Mouse (Mus musculus): ENCODE measurements around the gene Wdcp. TPM values are rescaled to one million over a fixed set of nuclear protein-coding genes. Genes with fewer than 3 reads are reported as not detected.
"Not testable (repeated sequence)": the region's sequence is repeated elsewhere in the genome, so short reads cannot be mapped to it uniquely, and the experiment has no call there.

Wdcp gene
- 8.4 and 9.4 TPM in 2 replicates for polyA plus RNA-seq (2015; fragmentation: Nextera tagmentation; extraction: Ambion mirVana)

DNA sequence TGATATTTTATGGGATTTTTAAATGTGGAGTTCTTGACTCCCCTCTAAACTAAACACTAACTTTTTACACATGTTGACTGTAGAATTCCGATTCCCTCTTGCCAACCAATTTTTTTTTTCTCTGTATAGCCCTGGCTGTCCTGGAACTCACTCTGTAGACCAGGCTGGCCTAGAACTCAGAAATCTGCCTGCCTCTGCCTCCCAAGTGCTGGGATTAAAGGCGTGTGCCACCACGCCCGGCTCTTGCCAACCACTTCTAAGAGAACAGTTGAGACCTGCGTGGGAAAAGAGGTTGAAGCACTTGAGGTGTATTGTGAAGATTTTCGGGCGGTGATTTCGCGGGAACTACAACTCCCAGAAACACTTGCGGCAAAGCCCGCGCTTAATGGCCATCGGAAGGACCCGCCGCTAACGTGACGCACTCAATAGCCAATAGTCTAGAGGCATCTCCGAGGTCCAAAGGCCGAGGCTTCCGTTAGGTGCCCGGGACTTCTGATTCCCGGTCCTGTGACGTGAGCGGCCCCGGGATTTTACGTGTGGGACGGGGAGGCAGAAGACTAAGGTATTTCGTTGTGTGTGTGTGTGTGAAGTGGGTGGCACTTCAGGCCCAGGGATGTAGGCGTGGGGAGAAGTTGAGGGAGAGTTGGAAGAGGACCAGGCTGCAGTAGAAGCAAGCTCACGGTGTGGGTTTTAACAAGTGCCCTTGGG is at the start of gene Wdcp:
Gene Wdcp, plus strand, starts transcription at position 414 of the 708 bp plus-strand sequence.
- DNase-seq (peak; percentile 90), ATAC-seq (peak; percentile 93)
- Histone ChIP-seq H3K27me3 (ENCODE audit: insufficient read depth, low read length) (0 out of 2 replicates have a peak, but pooled peaks cover 3% of the 10 kb centered on the region), H3K4me1 (ENCODE audit: insufficient read depth) (peaks cover 21% of the 10 kb centered on the region), H3K27ac (ENCODE audit: low read depth) (peak within 1 kb of the TSS; percentile 87), H3K36me3 (replicated peaks; ENCODE audit: insufficient read depth, low read length) (no peaks in the 10 kb centered on the region), H3K9me3 (ENCODE audit: low read length) (no peaks in the 10 kb centered on the region), H3K4me2 (ENCODE audit: low read depth, low read length) (peak within 1 kb of the TSS; percentile 88), H3K9ac (replicated peaks) (peak within 1 kb of the TSS; percentile 71), H3K4me3 (ENCODE audit: low read depth, low read length) (peak within 1 kb of the TSS; percentile 81)
- TF ChIP-seq CTCF (IDR thresholded peaks at IDR 0.05; ENCODE audit: low read depth) (no peak), EP300 (IDR thresholded peaks at IDR 0.05; ENCODE audit: low read depth) (no peak)
- WGBS (ENCODE audit: insufficient replicate concordance) = under 1% methylated on average over 30 of the region's 30 CpGs

DNA sequence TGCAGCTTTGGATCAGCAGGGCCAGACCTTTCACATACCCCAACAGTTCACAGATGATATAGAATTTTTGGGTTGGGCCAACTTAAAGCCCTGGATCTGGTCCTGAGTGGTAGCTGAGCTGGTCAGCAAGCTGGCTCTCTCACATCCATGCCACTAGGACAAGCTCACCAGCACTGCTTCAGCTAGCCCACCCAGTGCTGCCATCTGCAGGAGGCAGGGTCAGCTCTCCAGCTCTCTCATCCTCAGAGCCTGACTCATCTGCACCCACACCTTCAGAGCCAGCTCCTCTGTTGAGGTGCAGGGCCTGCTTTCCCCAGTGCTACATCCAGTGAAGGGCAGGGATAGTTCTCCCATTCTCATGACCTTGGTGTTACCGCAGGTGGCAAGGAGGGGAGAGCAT is 49.4 kb upstream of the Wdcp start:
- TF ChIP-seq EP300 (IDR thresholded peaks at IDR 0.05; ENCODE audit: low read depth) (no peak), CTCF (IDR thresholded peaks at IDR 0.05; ENCODE audit: low read depth) (peak; percentile 53)
- Histone ChIP-seq H3K36me3 (replicated peaks; ENCODE audit: insufficient read depth, low read length) (no peaks in the 10 kb centered on the region), H3K4me2 (ENCODE audit: low read depth, low read length) (no peak overlapping the region), H3K27me3 (ENCODE audit: insufficient read depth, low read length) (no peaks in the 10 kb centered on the region), H3K4me3 (ENCODE audit: low read depth, low read length) (no peak overlapping the region), H3K9me3 (ENCODE audit: low read length) (no peaks in the 10 kb centered on the region), H3K27ac (ENCODE audit: low read depth) (no peak overlapping the region), H3K9ac (replicated peaks) (no peak overlapping the region), H3K4me1 (ENCODE audit: insufficient read depth) (no peaks in the 10 kb centered on the region)
- WGBS (ENCODE audit: insufficient replicate concordance) = 80% methylated on average over 1 of the region's 1 CpGs
- DNase-seq (peak; percentile 25), ATAC-seq (no peak)

DNA sequence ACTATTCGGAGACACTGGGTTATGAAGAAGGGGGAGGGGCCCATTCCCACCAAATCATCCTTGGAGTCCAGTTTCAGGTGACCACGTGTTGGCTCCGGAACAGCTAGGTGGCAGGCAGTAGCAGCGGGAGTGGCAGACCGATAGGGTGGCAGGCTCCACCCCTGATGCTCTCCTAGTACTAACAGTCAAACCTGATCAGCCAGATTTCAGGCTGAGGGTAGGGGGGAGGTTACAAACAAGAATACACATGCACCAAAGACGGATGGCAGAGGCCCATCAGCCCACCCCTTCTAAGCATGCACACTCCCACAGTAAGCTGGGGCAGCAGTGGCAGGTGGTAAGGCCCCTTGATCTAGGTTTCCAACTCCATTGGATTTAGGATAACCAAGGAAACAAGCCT is 45.6 kb upstream of the Wdcp start:
- not testable (repeated sequence) for H3K9me3 ChIP-seq (ENCODE audit: low read length); H3K4me3 ChIP-seq (ENCODE audit: low read depth, low read length); H3K4me1 ChIP-seq (ENCODE audit: insufficient read depth); DNase-seq; ATAC-seq; H3K9ac ChIP-seq (replicated peaks); H3K27me3 ChIP-seq (ENCODE audit: insufficient read depth, low read length); H3K27ac ChIP-seq (ENCODE audit: low read depth); H3K36me3 ChIP-seq (replicated peaks; ENCODE audit: insufficient read depth, low read length); H3K4me2 ChIP-seq (ENCODE audit: low read depth, low read length)
- 69% methylated on average over 6 of the region's 6 CpGs for WGBS (ENCODE audit: insufficient replicate concordance)

DNA sequence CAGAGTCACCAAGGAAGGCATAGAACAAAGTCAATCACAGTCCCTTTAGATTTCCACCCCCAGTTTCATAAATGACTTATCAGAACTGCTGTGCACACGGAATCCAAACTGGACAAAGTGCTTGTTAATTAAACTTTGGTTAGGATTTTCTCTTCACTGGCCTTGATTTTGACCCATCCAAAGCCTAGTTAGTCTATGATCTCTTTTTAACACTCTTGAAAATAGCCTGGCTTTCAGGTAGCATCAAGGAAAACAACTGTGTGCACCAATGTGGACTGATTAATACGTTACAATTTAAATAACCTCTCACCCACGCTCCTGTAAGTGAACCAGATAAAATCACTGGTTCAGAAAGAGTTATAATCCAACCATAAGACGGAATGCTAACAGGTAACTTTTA is 32.1 kb upstream of the Wdcp start:
- H3K36me3 ChIP-seq (replicated peaks; ENCODE audit: insufficient read depth, low read length) = no peaks in the 10 kb centered on the region
- TF ChIP-seq EP300 (IDR thresholded peaks at IDR 0.05; ENCODE audit: low read depth) (no peak), CTCF (IDR thresholded peaks at IDR 0.05; ENCODE audit: low read depth) (no peak)
- no peaks in the 10 kb centered on the region for H3K9me3 ChIP-seq (ENCODE audit: low read length)
- 72% methylated on average over 4 of the region's 4 CpGs for WGBS (ENCODE audit: insufficient replicate concordance)
- no peaks in the 10 kb centered on the region for H3K4me1 ChIP-seq (ENCODE audit: insufficient read depth)
- no peaks in the 10 kb centered on the region for H3K27me3 ChIP-seq (ENCODE audit: insufficient read depth, low read length)
- H3K4me2 ChIP-seq (ENCODE audit: low read depth, low read length) = no peak overlapping the region
- no peak overlapping the region for H3K9ac ChIP-seq (replicated peaks)
- no peak for DNase-seq
- no peak overlapping the region for H3K4me3 ChIP-seq (ENCODE audit: low read depth, low read length)
- no peak overlapping the region for H3K27ac ChIP-seq (ENCODE audit: low read depth)
- no peak for ATAC-seq

DNA sequence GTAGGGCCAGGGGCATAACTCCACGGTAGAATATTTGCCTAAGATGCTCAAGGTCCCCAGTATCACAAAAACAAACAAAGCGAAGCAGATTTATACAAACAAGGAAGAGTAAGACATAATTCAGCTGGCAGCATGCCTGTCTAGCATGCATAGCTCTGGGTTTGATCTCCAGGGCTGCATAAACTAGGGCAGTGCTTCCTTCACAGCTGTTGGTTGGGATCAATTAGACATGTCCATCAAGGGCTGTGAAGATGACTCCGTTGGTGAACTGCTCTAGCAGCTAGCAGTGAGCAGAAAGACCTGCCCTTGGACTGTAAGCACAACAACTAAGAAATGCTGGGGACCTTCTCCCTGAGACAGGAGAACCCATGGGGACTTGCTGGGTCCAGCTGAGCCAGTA is 31.4 kb upstream of the Wdcp start:
- no peak overlapping the region for H3K27ac ChIP-seq (ENCODE audit: low read depth)
- no peaks in the 10 kb centered on the region for H3K9me3 ChIP-seq (ENCODE audit: low read length)
- WGBS (ENCODE audit: insufficient replicate concordance) = 62% methylated on average over 3 of the region's 3 CpGs
- H3K9ac ChIP-seq (replicated peaks) = no peak overlapping the region
- TF ChIP-seq EP300 (IDR thresholded peaks at IDR 0.05; ENCODE audit: low read depth) = no peak
- no peak for TF ChIP-seq CTCF (IDR thresholded peaks at IDR 0.05; ENCODE audit: low read depth)
- no peaks in the 10 kb centered on the region for H3K36me3 ChIP-seq (replicated peaks; ENCODE audit: insufficient read depth, low read length)
- no peaks in the 10 kb centered on the region for H3K27me3 ChIP-seq (ENCODE audit: insufficient read depth, low read length)
- no peak overlapping the region for H3K4me2 ChIP-seq (ENCODE audit: low read depth, low read length)
- peaks cover 4% of the 10 kb centered on the region; the same call in 1 of the 2 replicates for H3K4me1 ChIP-seq (ENCODE audit: insufficient read depth)
- H3K4me3 ChIP-seq (ENCODE audit: low read depth, low read length) = no peak overlapping the region
- ATAC-seq (no peak), DNase-seq (no peak)

DNA sequence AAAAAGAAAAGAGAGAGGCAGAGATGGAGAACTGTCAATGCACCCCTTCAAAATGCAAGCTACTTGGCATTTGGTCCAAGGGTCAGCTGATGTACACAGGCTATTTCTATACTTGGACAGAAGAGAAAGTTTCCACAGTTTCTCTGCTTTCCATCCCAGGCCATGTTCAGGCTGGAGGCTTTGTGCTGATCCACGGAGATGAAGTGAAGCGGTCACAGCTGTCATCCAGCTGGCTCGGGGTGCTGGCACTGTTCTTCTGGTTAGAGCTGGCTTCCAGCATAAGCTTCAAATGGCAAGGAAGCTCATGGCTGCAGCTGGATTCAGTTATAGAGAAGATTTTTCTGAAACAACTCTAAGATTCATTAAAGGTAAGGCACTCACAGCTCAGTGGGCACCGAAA is 29.5 kb upstream of the Wdcp start:
- ATAC-seq (no peak), DNase-seq (no peak)
- peaks cover 10% of the 10 kb centered on the region for H3K4me1 ChIP-seq (ENCODE audit: insufficient read depth)
- no peak overlapping the region for H3K4me3 ChIP-seq (ENCODE audit: low read depth, low read length)
- no peaks in the 10 kb centered on the region for H3K9me3 ChIP-seq (ENCODE audit: low read length)
- no peak for TF ChIP-seq EP300 (IDR thresholded peaks at IDR 0.05; ENCODE audit: low read depth)
- TF ChIP-seq CTCF (IDR thresholded peaks at IDR 0.05; ENCODE audit: low read depth) = no peak
- no peak overlapping the region for H3K9ac ChIP-seq (replicated peaks)
- no peak overlapping the region for H3K27ac ChIP-seq (ENCODE audit: low read depth)
- no peak overlapping the region for H3K4me2 ChIP-seq (ENCODE audit: low read depth, low read length)
- H3K27me3 ChIP-seq (ENCODE audit: insufficient read depth, low read length) = no peaks in the 10 kb centered on the region
- WGBS (ENCODE audit: insufficient replicate concordance) = 79% methylated on average over 4 of the region's 4 CpGs
- no peaks in the 10 kb centered on the region for H3K36me3 ChIP-seq (replicated peaks; ENCODE audit: insufficient read depth, low read length)
